Mouse (Mus musculus) midbrain, postnatal 0 days (tissue): ENCODE measurements around the gene Dennd4b. TPM values are rescaled to one million over a fixed set of nuclear protein-coding genes. Genes with fewer than 3 reads are reported as not detected.

Source experiments
- ATAC-seq: fragments of 200-750 bp; cut with Nextera tagmentation; 2 replicates; pipeline ENCODE4 v1.8.0; 2017; ENCODE audit warnings: moderate number of reproducible peaks, mild to moderate bottlenecking, moderate TSS enrichment, moderate library complexity; ENCODE audit not compliant: low FRiP score
- DNase-seq: peaks from one replicate; pipeline ENCODE4 v3.0.0-alpha.2; 2015; ENCODE audit warnings: low spot score
- H3K27ac ChIP-seq: fragments of 300-500 bp; sonication (generic); 2 replicates; pipeline ENCODE4 v1.5.1; 2014; ENCODE audit warnings: low read depth, mild to moderate bottlenecking, low read length, mixed read lengths
- H3K27me3 ChIP-seq: fragments of 300-500 bp; sonication (generic); 2 replicates; pipeline ENCODE4 v1.6.1; 2014; ENCODE audit warnings: low read length, control low read depth, mixed read lengths; ENCODE audit not compliant: insufficient read depth
- H3K36me3 ChIP-seq: fragments of 300-500 bp; sonication (generic); 2 replicates; pipeline ENCODE4 v1.6.1; 2014; ENCODE audit warnings: low read length, control low read depth, mixed read lengths; ENCODE audit not compliant: insufficient read depth
- H3K4me1 ChIP-seq: fragments of 300-500 bp; sonication (generic); 2 replicates; pipeline ENCODE4 v1.6.1; 2014; ENCODE audit warnings: mild to moderate bottlenecking, control low read depth, antibody characterized with exemption, low read length, mixed read lengths; ENCODE audit not compliant: insufficient read depth
- H3K4me2 ChIP-seq: fragments of 300-500 bp; sonication (generic); 2 replicates; pipeline ENCODE4 v1.6.1; 2014; ENCODE audit warnings: low read depth, mild to moderate bottlenecking, low read length, mixed read lengths; ENCODE audit not compliant: poor library complexity, severe bottlenecking
- H3K4me3 ChIP-seq: fragments of 300-500 bp; sonication (generic); 2 replicates; pipeline ENCODE4 v1.5.1; 2014; ENCODE audit warnings: low read depth, mild to moderate bottlenecking, low read length, moderate library complexity
- H3K9ac ChIP-seq: fragments of 300-500 bp; sonication (generic); replicated peaks from 2 replicates; pipeline ENCODE4 v1.6.1; 2014; ENCODE audit warnings: mild to moderate bottlenecking, low read length, moderate library complexity, mixed read lengths; ENCODE audit not compliant: poor library complexity, severe bottlenecking
- H3K9me3 ChIP-seq: fragments of 300-500 bp; sonication (generic); 2 replicates; pipeline ENCODE4 v1.6.1; 2016; ENCODE audit warnings: low read length, control low read depth
- CTCF ChIP-seq: IDR thresholded peaks from 2 replicates; pipeline ENCODE4 v1.5.1; 2016; ENCODE audit warnings: antibody characterized with exemption, mild to moderate bottlenecking
- WGBS: fragments of 180-500 bp; shearing (Covaris S2); extraction: QIAGEN DNeasy Blood & Tissue Kit; methylation state at CpG from one replicate; pipeline ENCODE4 v1.1.7; 2014; 5-methylcytosine and 5-hydroxymethylcytosine counted together
- polyA plus RNA-seq: library from polyadenylated mRNA; unstranded; fragments of >200 nt; fragmentation: Nextera tagmentation; extraction: Ambion mirVana; gene quantifications from 2 replicates; pipeline ENCODE4 v1.2.1, GENCODE M21; 2015
- total RNA-seq: library from RNA; depleted of rRNA; stranded (reverse); fragments of >200 nt; gene quantifications from 2 replicates; pipeline ENCODE4 v1.2.3, GENCODE M21; 2014

The Dennd4b gene
- total and polyA plus RNA-seq, 2 experiments from 2014 or later = 6.9 to 34.6 TPM

DNA sequence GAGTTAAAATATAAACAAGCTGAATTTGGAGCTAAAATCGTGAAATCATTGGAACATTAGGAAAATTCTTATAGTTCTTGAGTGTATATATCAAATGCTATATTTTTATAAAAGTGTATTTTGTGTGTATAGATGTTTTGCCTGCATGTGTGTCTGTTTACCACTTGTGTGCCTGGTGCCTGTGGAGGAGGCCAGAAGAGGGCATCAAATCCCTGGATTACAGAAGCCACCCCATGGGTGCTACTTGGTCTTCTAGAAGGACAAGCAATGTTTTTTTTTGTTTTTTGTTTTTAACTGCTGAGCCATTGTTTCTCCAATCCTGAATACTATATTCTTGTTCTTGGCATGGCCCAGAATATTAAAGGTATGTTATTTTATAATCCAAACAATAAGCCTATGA lies 25.6 kb downstream of the Dennd4b start:
- H3K9me3 ChIP-seq = no peaks in the 10 kb centered on the region
- no peak overlapping the region for H3K27ac ChIP-seq
- no peaks in the 10 kb centered on the region for H3K36me3 ChIP-seq
- DNase-seq = no peak
- H3K4me2 ChIP-seq = no peak overlapping the region
- ATAC-seq = no peak
- 0 out of 2 replicates have a peak, but pooled peaks have one; percentile 28 for TF ChIP-seq CTCF
- H3K27me3 ChIP-seq = no peaks in the 10 kb centered on the region
- H3K4me1 ChIP-seq = peaks cover 10% of the 10 kb centered on the region; the same call in 1 of the 2 replicates
- H3K4me3 ChIP-seq = no peak overlapping the region
- no peak overlapping the region for H3K9ac ChIP-seq
- 92% methylated on average over 1 of the region's 1 CpGs for whole genome bisulfite sequencing

DNA sequence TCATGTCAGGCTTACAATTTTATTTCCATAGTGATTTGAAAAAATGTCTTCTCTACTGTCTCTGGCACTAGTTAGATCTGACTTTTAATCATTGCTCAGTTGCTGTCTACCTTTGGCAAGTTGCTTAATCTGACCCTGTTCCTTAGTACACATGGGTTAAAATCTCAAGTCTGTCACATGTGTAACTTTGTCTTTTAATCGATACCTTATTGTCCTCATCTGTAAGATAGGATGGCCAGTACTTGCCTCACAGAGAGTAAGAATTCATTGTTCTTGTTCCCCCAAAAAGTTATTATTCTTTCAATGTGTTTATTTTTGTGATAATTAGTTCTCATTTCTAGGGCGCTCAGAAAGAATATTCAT lies 27.0 kb downstream of the Dennd4b start:
- Histone ChIP-seq H3K36me3 (no peaks in the 10 kb centered on the region), H3K27ac (peak overlapping the region; percentile 96), H3K4me3 (peak overlapping the region; percentile 85), H3K9me3 (no peaks in the 10 kb centered on the region), H3K4me2 (peak overlapping the region; percentile 58), H3K27me3 (no peaks in the 10 kb centered on the region), H3K4me1 (peaks cover 10% of the 10 kb centered on the region; the same call in 1 of the 2 replicates), H3K9ac (peak overlapping the region; percentile 80)
- no peak for ATAC-seq
- 34% methylated on average over 2 of the region's 2 CpGs for WGBS
- no peak for DNase-seq
- no peak for TF ChIP-seq CTCF

DNA sequence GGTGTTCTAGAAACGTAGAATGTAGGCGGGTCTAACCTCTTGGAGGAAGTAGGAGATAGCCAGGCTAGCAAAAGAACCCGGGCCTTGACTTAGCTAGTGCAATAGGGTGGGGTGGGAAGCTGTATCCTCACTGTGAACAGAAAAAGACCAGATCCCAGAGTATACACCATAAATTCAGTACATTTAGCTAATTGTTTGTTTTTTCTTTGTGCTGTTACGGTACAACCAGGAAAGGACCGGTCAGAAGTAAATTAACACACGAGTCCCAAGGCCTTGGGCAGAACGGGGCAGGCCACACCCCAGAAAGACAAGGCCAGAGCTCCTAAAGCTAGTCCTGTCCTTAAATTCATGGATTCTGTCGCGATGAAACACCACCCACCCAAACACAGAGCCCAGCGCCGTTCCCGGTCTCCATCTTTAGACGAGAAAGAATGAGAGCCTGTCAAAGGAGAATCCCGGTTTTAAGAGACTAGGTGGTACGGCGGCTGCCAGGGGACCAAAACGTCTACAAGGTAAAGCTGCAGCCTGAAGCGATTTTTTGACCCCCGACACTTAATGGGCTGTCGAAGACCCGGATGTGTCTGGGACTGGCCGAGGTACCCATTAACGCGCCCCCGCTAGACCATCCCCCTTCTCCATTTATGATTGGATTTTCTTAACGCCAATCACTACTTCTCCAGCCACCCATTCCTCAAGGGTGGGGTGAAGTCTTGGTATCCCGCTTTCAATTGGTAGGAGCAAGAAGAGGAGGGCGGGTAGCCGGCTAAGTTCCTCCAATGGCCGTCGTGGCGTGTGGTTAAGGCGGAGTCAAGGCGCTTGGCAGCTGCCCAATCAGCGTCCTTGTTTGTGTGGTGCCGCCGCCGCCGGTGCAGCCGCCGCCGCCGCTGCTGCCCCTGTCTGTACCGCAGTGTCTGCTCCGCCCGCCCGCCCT lies 27.6 kb downstream of the Dennd4b start, which contains the start of gene Gatad2b:
Gene Gatad2b (plus strand): TSS at position 834 of the 931 bp plus-strand sequence.
- under 1% methylated on average over 47 of the region's 47 CpGs for WGBS
- H3K27me3 ChIP-seq = no peaks in the 10 kb centered on the region
- TF ChIP-seq CTCF = 0 out of 2 replicates have a peak, but pooled peaks have one; percentile 0
- peak within 1 kb of the TSS; percentile 89 for H3K4me2 ChIP-seq
- peak within 1 kb of the TSS; percentile 85 for H3K4me3 ChIP-seq
- H3K27ac ChIP-seq = peak within 1 kb of the TSS; percentile 96
- H3K9ac ChIP-seq = peak within 1 kb of the TSS; percentile 93
- no peaks in the 10 kb centered on the region for H3K36me3 ChIP-seq
- H3K9me3 ChIP-seq = no peaks in the 10 kb centered on the region
- H3K4me1 ChIP-seq = peaks cover 10% of the 10 kb centered on the region; the same call in 1 of the 2 replicates
- ATAC-seq = peak; percentile 98
- peak; percentile 100 for DNase-seq

DNA sequence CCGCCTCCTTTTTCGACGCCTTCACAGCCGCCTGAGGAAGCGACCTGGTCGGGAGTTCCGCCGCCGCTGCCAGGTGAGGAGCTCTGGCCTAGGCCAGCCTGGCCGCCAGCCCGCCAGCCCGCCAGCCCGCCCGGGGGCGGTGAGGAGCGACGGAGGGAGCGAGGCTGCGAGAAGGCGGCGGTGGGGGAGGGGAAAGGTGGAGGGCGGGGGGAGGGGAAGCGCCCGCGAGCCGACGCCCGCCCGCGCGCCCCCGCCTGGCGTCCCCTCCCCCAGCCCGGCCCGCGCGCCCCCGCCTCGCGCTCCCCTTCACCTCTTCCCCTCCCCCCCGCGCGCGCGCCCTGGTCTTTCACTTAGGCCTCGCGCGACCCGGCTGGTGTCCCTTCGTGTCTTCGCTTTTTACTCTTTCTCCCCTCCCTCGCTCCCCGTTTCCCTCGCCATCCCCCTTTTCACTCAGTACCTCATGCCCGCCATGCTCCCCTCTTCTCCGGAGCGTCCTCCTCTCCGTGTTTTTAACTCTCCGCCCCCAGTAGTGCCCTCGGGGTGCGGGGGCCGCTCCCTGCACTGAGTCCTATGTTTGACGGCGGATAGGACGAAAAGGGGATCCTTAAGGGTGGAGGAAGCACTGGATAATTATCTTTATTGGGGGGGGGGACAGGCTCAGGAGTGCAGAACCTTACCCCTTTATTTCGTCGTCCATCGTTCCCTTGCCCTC lies 28.5 kb downstream of the Dennd4b start:
- WGBS = 0% methylated on average over 27 of the region's 68 CpGs
- TF ChIP-seq CTCF = 0 out of 2 replicates have a peak, but pooled peaks have one; percentile 1
- H3K27me3 ChIP-seq = no peaks in the 10 kb centered on the region

DNA sequence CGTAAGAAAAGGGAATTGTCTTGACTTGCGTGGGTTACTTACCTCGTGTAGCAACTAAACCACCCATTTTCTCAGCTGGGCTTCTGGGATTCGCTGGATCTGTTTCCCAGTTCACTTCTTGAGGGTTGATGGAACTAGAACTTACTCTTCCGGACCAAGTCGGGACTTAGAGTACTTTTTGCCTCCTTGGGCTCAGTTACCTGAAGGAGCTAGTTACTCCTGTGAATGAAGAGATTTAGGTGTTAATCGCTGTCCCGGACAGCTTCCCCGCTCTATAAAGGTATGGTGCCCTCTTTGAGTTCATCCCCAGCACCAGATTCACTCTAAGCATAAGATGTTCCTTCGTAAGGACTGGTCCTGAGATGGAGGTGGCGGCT lies 29.1 kb downstream of the Dennd4b start:
- no peaks in the 10 kb centered on the region for H3K9me3 ChIP-seq
- no peak for ATAC-seq
- TF ChIP-seq CTCF = no peak
- DNase-seq = peak; percentile 5
- 1% methylated on average over 11 of the region's 11 CpGs for WGBS
- H3K4me2 ChIP-seq = peak overlapping the region; percentile 89
- peaks cover 10% of the 10 kb centered on the region; the same call in 1 of the 2 replicates for H3K4me1 ChIP-seq
- H3K27ac ChIP-seq = peak overlapping the region; percentile 95; the same call in 1 of the 2 replicates
- peak overlapping the region; percentile 93 for H3K9ac ChIP-seq
- no peaks in the 10 kb centered on the region for H3K36me3 ChIP-seq
- peak overlapping the region; percentile 85 for H3K4me3 ChIP-seq
- no peaks in the 10 kb centered on the region for H3K27me3 ChIP-seq

More for the DNA sequence above, 28.5 kb downstream of the Dennd4b start:
- Histone ChIP-seq H3K9ac (peak overlapping the region; percentile 93), H3K27ac (peak overlapping the region; percentile 95), H3K9me3 (no peaks in the 10 kb centered on the region), H3K4me3 (peak overlapping the region; percentile 85), H3K4me2 (peak overlapping the region; percentile 89), H3K36me3 (no peaks in the 10 kb centered on the region), H3K4me1 (peaks cover 10% of the 10 kb centered on the region; the same call in 1 of the 2 replicates)
- peak; percentile 73 for DNase-seq
- peak; percentile 14 for ATAC-seq
